Comparison of ENCODE assay signal across 8 mouse cellular contexts in the genomic region with DNA sequence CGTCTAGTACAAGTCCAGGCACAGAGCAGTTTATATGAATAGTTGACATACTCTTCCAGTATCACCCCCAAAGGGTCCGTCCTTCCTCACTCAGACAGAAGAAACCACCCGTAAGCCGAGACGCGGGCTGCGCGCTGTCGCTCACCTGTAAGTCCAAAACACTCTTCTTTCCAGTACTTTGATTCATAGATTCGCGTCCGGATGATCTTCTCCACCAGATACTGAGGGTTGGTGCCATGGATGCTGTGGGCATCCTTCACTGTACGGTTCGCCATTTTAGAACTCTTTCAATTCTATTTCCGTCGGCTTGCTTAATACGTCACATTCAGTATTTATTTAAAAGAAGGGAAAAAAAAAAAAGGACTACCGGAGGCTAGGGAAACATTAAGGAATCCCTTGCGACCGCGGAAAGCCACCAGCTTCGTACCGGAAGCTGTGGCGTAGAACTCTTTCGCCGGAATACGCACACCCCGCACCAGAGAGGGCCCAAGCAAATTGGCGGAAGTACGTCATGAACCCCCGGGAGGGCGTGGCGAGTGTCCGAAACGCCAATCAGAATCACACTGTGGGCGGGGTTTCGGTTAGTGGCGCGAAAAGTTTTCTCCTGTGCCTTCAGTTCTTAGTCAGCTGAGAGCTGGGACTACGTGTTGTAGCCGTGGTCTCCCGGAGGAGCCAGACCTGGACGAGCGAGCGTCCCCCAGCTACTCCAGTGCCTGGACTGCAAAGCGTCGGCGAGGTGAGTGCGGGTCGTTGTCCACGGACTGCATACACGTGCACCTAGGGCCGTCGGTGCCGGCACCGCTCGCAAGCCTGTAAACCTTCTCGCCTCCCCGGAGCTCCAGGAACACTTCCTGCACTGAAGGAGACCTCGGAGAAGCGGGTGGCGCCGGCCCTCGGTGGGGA. TPM values are rescaled to one million over a fixed set of nuclear protein-coding genes. Genes with fewer than 3 reads are reported as not detected.
A peak's percentile ranks its signal among the peaks of the same experiment; 100 is the strongest.
DNase-seq lines count a peak whose midpoint lies in the region; ATAC-seq and TF ChIP-seq lines count a peak whose summit lies in the region.

A gene (minus strand): TSS at position 497 of the 903 bp plus-strand sequence.
A gene (plus strand): TSS at position 584 of the 903 bp plus-strand sequence.

- no peak for TF ChIP-seq CTCF in gastrocnemius, adult 2 months (IDR thresholded peaks at IDR 0.05)
- TF ChIP-seq CTCF in hindbrain, postnatal 0 days (IDR thresholded peaks at IDR 0.05; ENCODE audit: low read depth) = no peak
- no peak for TF ChIP-seq CTCF in left cerebral cortex, adult 2 months (IDR thresholded peaks at IDR 0.05)

- peak within 1 kb of the TSS; percentile 97 for H3K4me2 ChIP-seq in hindbrain, postnatal 0 days (ENCODE audit: low read depth, low read length)

- ATAC-seq in common myeloid progenitor, adult 5-6 weeks (replicated peaks; ENCODE audit: low read depth, poor library complexity, severe bottlenecking) = peak; percentile 97
- ATAC-seq in hindbrain, postnatal 0 days = peak; percentile 99
- ATAC-seq in megakaryocyte, adult 5-6 weeks (ENCODE audit: poor library complexity, severe bottlenecking) = peak; percentile 97

- intact Hi-C loops in gastrocnemius, adult 2 months (cut with DNase I) = loop anchor here (2.0 kb wide), 1 partner anchor 40 kb away; a partner anchor contains a TSS
- intact Hi-C loops in left cerebral cortex, adult 2 months (cut with DNase I) = loop anchor here (1.0 to 5.0 kb wide), 3 partner anchors 40 to 253 kb away; a partner anchor contains a TSS

- H3K4me1 ChIP-seq in hindbrain, postnatal 0 days (ENCODE audit: insufficient read depth, low read length) = 0 out of 2 replicates have a peak, but pooled peaks cover 4% of the 10 kb centered on the region

- peak within 1 kb of the TSS; percentile 45 for H3K9ac ChIP-seq in hindbrain, postnatal 0 days (replicated peaks; ENCODE audit: low read length)

- under 1% methylated on average over 64 of the region's 64 CpGs for WGBS in hindbrain, postnatal 0 days

- DNase-seq in ZHBTc4 (ENCODE audit: low read depth, low spot score) = peak; percentile 99
- DNase-seq in gastrocnemius, adult 2 months = peak; percentile 97
- peak; percentile 99 for DNase-seq in hindbrain, postnatal 0 days (ENCODE audit: low spot score)
- peak; percentile 96 to 97 for DNase-seq in left cerebral cortex, adult 2 months (ENCODE audit: extremely low spot score in 1 of 2, low spot score in 2 of 2)
- peak; percentile 97 to 98 for DNase-seq in right cerebral cortex, adult 2 months (ENCODE audit: low spot score in 2 of 2)
- DNase-seq in urinary bladder, postnatal 14 days (ENCODE audit: low spot score) = peak; percentile 97

- H3K27ac ChIP-seq in gastrocnemius, adult 2 months = peak within 1 kb of the TSS; percentile 91
- H3K27ac ChIP-seq in hindbrain, postnatal 0 days = peak within 1 kb of the TSS; percentile 54
- peak within 1 kb of the TSS; percentile 87 for H3K27ac ChIP-seq in left cerebral cortex, adult 2 months

- no peaks in the 10 kb centered on the region for H3K27me3 ChIP-seq in hindbrain, postnatal 0 days (ENCODE audit: insufficient read depth, low read length)

- peak within 1 kb of the TSS; percentile 97 for H3K4me3 ChIP-seq in gastrocnemius, adult 2 months
- peak within 1 kb of the TSS; percentile 61 for H3K4me3 ChIP-seq in hindbrain, postnatal 0 days (ENCODE audit: low read length)
- peak within 1 kb of the TSS; percentile 87 for H3K4me3 ChIP-seq in left cerebral cortex, adult 2 months

- H3K9me3 ChIP-seq in hindbrain, postnatal 0 days (ENCODE audit: low read length) = no peaks in the 10 kb centered on the region

- peaks cover 5% of the 10 kb centered on the region; the same call in 1 of the 2 replicates for H3K36me3 ChIP-seq in hindbrain, postnatal 0 days (ENCODE audit: insufficient read depth, low read length)

RNA-seq across cellular contexts. Expression of the first gene that starts in this region (rescaled TPM):
- 116 and 120 TPM in 2 replicates for total RNA-seq in common myeloid progenitor, adult 5-6 weeks (2017)
- 10 to 100 TPM; 12.1 to 13.0 TPM for total RNA-seq in gastrocnemius, adult 2 months (2021)
- 14.8 and 19.9 TPM in 2 replicates for total RNA-seq in hindbrain, postnatal 0 days (2014; rRNA removed)
- 59.6 and 65.6 TPM in 2 replicates for polyA plus RNA-seq in hindbrain, postnatal 0 days (2015; fragmentation: Nextera tagmentation; extraction: Ambion mirVana)
- 10 to 100 TPM; 28.5 to 29.3 TPM for total RNA-seq in left cerebral cortex, adult 2 months (2021)
- 47.2 and 49.8 TPM in 2 replicates for total RNA-seq in megakaryocyte, adult 5-6 weeks (2015)
- total RNA-seq in megakaryocyte, adult 5-6 weeks (2017) = 78.5 and 92.3 TPM in 2 replicates

RNA-seq across cellular contexts. Expression of the second gene that starts in this region (rescaled TPM):
- 13.9 and 16.2 TPM in 2 replicates for total RNA-seq in common myeloid progenitor, adult 5-6 weeks (2017)
- total RNA-seq in gastrocnemius, adult 2 months (2021) = under 1 TPM in 1 of 2 experiments, not detected in 1; 0.38 TPM
- 0.65 and 2.7 TPM in 2 replicates for total RNA-seq in hindbrain, postnatal 0 days (2014; rRNA removed)
- 1.3 and 1.8 TPM in 2 replicates for polyA plus RNA-seq in hindbrain, postnatal 0 days (2015; fragmentation: Nextera tagmentation; extraction: Ambion mirVana)
- total RNA-seq in left cerebral cortex, adult 2 months (2021) = not detected
- total RNA-seq in megakaryocyte, adult 5-6 weeks (2015) = 5.0 and 5.1 TPM in 2 replicates
- 4.1 and 5.6 TPM in 2 replicates for total RNA-seq in megakaryocyte, adult 5-6 weeks (2017)

Comparison
In these comparisons a context has a peak if more than half of its experiments do, and no peak if none do; other contexts are left out.
1. Peak in every context shown above with its lines: DNase-seq, ATAC-seq, H3K4me3 ChIP-seq and H3K27ac ChIP-seq.